Mouse (Mus musculus): ENCODE results near the gene Lbhd2. TPM values are rescaled to one million over a fixed set of nuclear protein-coding genes. Genes with fewer than 3 reads are reported as not detected.
A peak's percentile ranks its signal among the peaks of the same experiment; 100 is the strongest.

Lbhd2 gene
- polyA plus RNA-seq, 1 experiment = not detected

DNA sequence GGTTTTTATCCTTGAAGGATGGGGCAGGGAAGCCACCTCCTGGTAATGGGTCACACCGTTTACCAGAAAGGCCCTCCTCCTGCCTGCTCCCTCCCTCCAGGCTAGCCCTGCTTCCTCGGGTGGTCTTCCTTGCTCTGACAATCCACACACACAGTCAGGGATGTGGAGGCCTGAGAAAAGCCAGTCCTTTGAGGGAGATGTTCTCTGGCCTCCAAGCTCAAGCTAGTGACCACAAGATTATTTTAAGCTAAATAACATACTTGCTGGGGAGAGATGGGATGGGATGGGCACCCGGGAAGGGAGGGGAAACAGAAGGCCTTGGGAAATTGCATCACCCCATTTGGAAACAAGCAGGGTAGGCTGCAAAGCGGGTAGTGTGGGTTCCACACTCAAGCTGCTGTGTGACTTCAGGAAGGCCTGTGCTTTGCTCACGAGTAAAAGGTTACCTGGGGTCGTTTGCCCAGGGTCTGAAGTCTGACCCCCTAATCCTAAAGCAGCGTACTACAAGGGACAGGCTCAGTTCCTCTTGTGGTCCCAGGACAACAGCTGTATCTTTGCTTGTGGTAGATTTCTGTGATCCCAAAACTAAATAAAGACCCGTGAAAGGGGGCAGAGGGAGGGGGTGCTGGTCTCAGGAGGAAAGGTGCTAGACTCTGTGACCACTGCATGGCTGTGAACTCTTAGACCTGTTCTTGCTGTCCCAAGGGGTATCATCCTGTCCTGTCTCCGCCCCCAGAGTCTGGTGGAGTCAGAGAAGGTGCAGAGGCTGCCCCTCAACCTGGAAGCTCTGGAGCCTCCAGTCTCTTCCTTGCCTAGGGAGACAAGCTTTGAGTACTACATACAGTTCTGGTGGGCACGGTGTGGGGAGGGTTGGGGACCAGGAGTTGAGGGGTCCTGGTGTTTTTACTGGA, 37.6 kb downstream of the Lbhd2 start:
- TF ChIP-seq CTCF (IDR thresholded peaks at IDR 0.05; ENCODE audit: control insufficient read depth, insufficient read depth, insufficient read length) (no peak), CEBPB (IDR thresholded peaks at IDR 0.05; ENCODE audit: low read depth) (peak; percentile 89), MAX (IDR thresholded peaks at IDR 0.05) (no peak), USF1 (IDR thresholded peaks at IDR 0.05; ENCODE audit: low read depth) (no peak), MYOD1 (IDR thresholded peaks at IDR 0.05; ENCODE audit: control insufficient read depth, insufficient read length, low read depth) (no peak), FOSL1 (IDR thresholded peaks at IDR 0.05; ENCODE audit: insufficient read depth, low read length, poor library complexity, severe bottlenecking) (no peak), MYOG (IDR thresholded peaks at IDR 0.05; ENCODE audit: control insufficient read depth, extremely low read depth, insufficient read length) (no peak)
- H3K4me3 ChIP-seq (ENCODE audit: insufficient read depth, poor library complexity, severe bottlenecking) = peak overlapping the region; percentile 55
- no peaks in the 10 kb centered on the region for H3K27me3 ChIP-seq (ENCODE audit: control insufficient read depth, insufficient read depth, insufficient read length)

DNA sequence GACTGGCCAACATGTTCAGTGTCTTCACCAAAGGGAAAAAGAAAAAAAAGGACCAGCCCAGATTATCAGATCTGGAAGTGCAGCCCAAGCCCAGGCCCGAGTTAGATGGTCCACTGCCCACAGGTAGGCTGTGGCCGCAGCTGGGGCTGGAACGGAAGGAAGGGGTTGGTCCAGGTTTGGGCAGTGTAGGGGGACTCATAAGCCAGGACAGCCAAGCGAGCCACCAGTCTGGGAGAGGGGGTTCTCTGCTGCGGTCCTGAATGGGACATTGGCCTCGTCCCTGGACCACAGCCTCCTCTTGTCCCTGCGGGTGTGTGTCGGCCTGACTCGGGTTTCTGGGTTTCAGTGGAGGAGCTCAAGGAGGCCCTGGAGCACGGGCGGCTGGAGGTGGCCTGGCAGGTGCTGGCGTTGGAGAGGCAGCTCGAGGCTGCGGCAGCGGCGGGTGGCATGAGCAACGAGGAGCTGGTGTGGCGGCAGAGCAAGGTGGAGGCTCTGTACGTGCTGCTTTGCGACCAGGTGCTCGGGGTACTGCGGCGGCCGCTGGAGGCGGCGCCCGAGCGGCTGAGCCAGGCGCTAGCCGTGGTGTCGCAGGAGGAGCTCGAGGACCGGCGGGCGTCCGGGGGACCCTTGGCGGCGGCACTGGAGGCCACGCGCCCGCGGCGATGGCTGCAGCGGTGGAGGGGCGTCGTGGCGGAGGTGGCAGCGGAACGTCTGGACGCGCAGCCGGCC, 38.7 kb downstream of the Lbhd2 start:
- peaks cover 73% of the 10 kb centered on the region for H3K79me2 ChIP-seq (ENCODE audit: control insufficient read depth, insufficient read depth)
- peaks cover 39% of the 10 kb centered on the region for H3K36me3 ChIP-seq (ENCODE audit: control insufficient read depth, insufficient read depth)
- H3K79me3 ChIP-seq (ENCODE audit: low read depth) = peaks cover 33% of the 10 kb centered on the region
- H3K27me3 ChIP-seq (ENCODE audit: control insufficient read depth, insufficient read depth, insufficient read length) = no peaks in the 10 kb centered on the region
- H3ac ChIP-seq (ENCODE audit: control insufficient read depth, insufficient read length, low read depth) = peak overlapping the region; percentile 47
- peak overlapping the region; percentile 11 for H3K4me3 ChIP-seq (ENCODE audit: insufficient read depth, poor library complexity, severe bottlenecking)
- no peak for TF ChIP-seq MAX (IDR thresholded peaks at IDR 0.05)
- TF ChIP-seq FOSL1 (IDR thresholded peaks at IDR 0.05; ENCODE audit: insufficient read depth, low read length, poor library complexity, severe bottlenecking) = no peak
- TF ChIP-seq USF1 (IDR thresholded peaks at IDR 0.05; ENCODE audit: low read depth) = no peak
- no peak for TF ChIP-seq CEBPB (IDR thresholded peaks at IDR 0.05; ENCODE audit: low read depth)
- no peak for TF ChIP-seq MYOD1 (IDR thresholded peaks at IDR 0.05; ENCODE audit: control insufficient read depth, insufficient read length, low read depth)
- no peak for TF ChIP-seq CTCF (IDR thresholded peaks at IDR 0.05; ENCODE audit: control insufficient read depth, insufficient read depth, insufficient read length)
- TF ChIP-seq MYOG (IDR thresholded peaks at IDR 0.05; ENCODE audit: control insufficient read depth, extremely low read depth, insufficient read length) = no peak

More for the DNA sequence above, 37.6 kb downstream of the Lbhd2 start:
- peaks cover 33% of the 10 kb centered on the region for H3K79me3 ChIP-seq (ENCODE audit: low read depth)
- H3ac ChIP-seq (ENCODE audit: control insufficient read depth, insufficient read length, low read depth) = peak overlapping the region; percentile 74
- H3K36me3 ChIP-seq (ENCODE audit: control insufficient read depth, insufficient read depth) = peaks cover 30% of the 10 kb centered on the region
- peaks cover 66% of the 10 kb centered on the region for H3K79me2 ChIP-seq (ENCODE audit: control insufficient read depth, insufficient read depth)

DNA sequence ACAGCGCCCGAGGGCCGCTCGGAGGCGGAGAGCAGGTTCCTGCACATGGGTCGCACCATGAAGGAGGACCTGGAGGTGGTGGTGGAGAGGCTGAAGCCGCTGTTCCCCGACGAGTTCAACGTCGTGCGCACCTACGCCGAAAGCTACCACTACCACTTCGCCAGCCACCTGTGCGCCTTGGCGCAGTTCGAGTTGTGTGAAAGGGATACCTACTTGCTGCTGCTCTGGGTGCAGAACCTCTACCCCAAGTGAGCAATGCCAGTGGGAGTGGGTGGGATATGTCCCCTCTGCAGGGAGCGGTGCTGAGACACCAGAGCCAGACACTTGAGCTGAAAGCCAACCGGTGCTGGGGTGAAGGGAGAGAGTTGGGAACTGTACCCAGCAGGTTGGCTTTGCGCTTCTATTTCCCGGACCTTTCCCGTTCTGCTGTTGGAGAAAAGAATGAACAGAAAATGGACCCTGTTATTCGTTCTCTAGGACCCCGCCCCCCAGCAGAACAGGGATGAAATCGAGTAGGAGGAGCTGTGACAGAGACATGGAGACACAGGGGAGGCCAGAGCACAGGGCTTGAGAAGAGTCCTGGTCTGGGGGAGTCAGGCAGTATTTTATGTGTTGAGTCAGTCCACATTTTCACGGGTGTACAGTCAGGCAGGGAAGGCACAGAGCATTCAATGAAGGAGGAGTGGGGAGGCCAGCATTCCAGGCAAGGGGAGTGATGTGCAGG, 39.4 kb downstream of the Lbhd2 start:
- Histone ChIP-seq H3ac (ENCODE audit: control insufficient read depth, insufficient read length, low read depth) (peak overlapping the region; percentile 47), H3K79me2 (ENCODE audit: control insufficient read depth, insufficient read depth) (peaks cover 78% of the 10 kb centered on the region), H3K27me3 (ENCODE audit: control insufficient read depth, insufficient read depth, insufficient read length) (no peaks in the 10 kb centered on the region), H3K36me3 (ENCODE audit: control insufficient read depth, insufficient read depth) (peaks cover 45% of the 10 kb centered on the region), H3K79me3 (ENCODE audit: low read depth) (peaks cover 33% of the 10 kb centered on the region), H3K4me3 (ENCODE audit: insufficient read depth, poor library complexity, severe bottlenecking) (no peak overlapping the region)
- TF ChIP-seq MAX (IDR thresholded peaks at IDR 0.05) (no peak), FOSL1 (IDR thresholded peaks at IDR 0.05; ENCODE audit: insufficient read depth, low read length, poor library complexity, severe bottlenecking) (no peak), USF1 (IDR thresholded peaks at IDR 0.05; ENCODE audit: low read depth) (no peak), MYOG (IDR thresholded peaks at IDR 0.05; ENCODE audit: control insufficient read depth, extremely low read depth, insufficient read length) (no peak), CEBPB (IDR thresholded peaks at IDR 0.05; ENCODE audit: low read depth) (no peak)

DNA sequence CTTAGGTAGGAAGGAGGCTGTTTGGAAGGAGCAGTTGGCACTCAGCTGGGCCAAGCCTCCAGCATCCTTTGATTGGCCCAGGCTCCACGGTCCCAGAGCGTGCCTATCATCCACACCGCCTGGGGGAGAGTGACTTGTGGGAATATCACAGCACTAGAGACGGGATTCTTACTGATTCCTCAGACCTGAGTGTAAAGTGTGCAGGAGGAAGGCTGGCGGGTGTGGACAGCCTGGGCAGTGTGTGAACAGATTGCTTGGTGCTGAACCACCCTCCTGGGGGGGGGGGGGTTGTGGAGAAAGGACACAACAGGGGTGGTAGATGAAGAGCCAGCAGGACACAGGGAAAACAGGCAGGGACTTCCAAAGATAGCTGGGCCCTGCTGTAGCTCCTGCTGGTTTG, 40.1 kb downstream of the Lbhd2 start:
- H3K4me3 ChIP-seq (ENCODE audit: insufficient read depth, poor library complexity, severe bottlenecking) = no peak overlapping the region

DNA sequence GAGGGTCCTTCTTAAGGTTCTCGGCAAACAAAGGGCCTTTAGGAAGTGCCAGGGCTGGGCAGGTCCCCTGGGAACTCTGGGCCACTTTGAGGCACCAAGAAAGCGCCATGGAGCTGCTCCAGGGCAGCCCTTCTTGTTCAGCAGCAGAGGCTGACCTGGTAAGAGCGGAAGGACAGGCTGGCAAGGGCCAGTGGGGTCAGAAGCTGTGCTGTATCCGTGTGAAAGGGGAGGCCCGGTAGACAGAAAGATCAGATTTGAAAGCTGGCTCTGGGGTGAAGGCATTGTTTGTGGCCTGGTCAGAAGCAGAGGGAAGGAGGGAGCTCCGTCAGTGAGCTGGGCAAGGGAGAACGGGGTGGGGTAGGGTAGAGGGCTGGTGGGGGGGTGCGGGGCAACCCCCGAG, 40.7 kb downstream of the Lbhd2 start:
- Histone ChIP-seq H3K36me3 (ENCODE audit: control insufficient read depth, insufficient read depth) (peaks cover 58% of the 10 kb centered on the region), H3ac (ENCODE audit: control insufficient read depth, insufficient read length, low read depth) (no peak overlapping the region), H3K79me3 (ENCODE audit: low read depth) (peaks cover 39% of the 10 kb centered on the region), H3K79me2 (ENCODE audit: control insufficient read depth, insufficient read depth) (peaks cover 89% of the 10 kb centered on the region), H3K4me3 (ENCODE audit: insufficient read depth, poor library complexity, severe bottlenecking) (no peak overlapping the region), H3K27me3 (ENCODE audit: control insufficient read depth, insufficient read depth, insufficient read length) (no peaks in the 10 kb centered on the region)
- TF ChIP-seq USF1 (IDR thresholded peaks at IDR 0.05; ENCODE audit: low read depth) (no peak), FOSL1 (IDR thresholded peaks at IDR 0.05; ENCODE audit: insufficient read depth, low read length, poor library complexity, severe bottlenecking) (no peak), MAX (IDR thresholded peaks at IDR 0.05) (no peak), CEBPB (IDR thresholded peaks at IDR 0.05; ENCODE audit: low read depth) (no peak), MYOG (IDR thresholded peaks at IDR 0.05; ENCODE audit: control insufficient read depth, extremely low read depth, insufficient read length) (no peak), CTCF (IDR thresholded peaks at IDR 0.05; ENCODE audit: control insufficient read depth, insufficient read depth, insufficient read length) (no peak)

More for the DNA sequence above, 40.1 kb downstream of the Lbhd2 start:
- peaks cover 36% of the 10 kb centered on the region for H3K79me3 ChIP-seq (ENCODE audit: low read depth)
- peaks cover 83% of the 10 kb centered on the region for H3K79me2 ChIP-seq (ENCODE audit: control insufficient read depth, insufficient read depth)
- TF ChIP-seq MAX (IDR thresholded peaks at IDR 0.05) (no peak), FOSL1 (IDR thresholded peaks at IDR 0.05; ENCODE audit: insufficient read depth, low read length, poor library complexity, severe bottlenecking) (no peak), MYOG (IDR thresholded peaks at IDR 0.05; ENCODE audit: control insufficient read depth, extremely low read depth, insufficient read length) (no peak), CEBPB (IDR thresholded peaks at IDR 0.05; ENCODE audit: low read depth) (no peak), USF1 (IDR thresholded peaks at IDR 0.05; ENCODE audit: low read depth) (no peak), MYOD1 (IDR thresholded peaks at IDR 0.05; ENCODE audit: control insufficient read depth, insufficient read length, low read depth) (no peak), CTCF (IDR thresholded peaks at IDR 0.05; ENCODE audit: control insufficient read depth, insufficient read depth, insufficient read length) (no peak)
- no peak overlapping the region for H3ac ChIP-seq (ENCODE audit: control insufficient read depth, insufficient read length, low read depth)
- no peaks in the 10 kb centered on the region for H3K27me3 ChIP-seq (ENCODE audit: control insufficient read depth, insufficient read depth, insufficient read length)
- H3K36me3 ChIP-seq (ENCODE audit: control insufficient read depth, insufficient read depth) = peaks cover 51% of the 10 kb centered on the region

Data from C2C12 (cell line).